Mouse (Mus musculus) lung, adult 2 months (tissue): ENCODE measurements around the gene Apod.

Source experiments
- CTCF ChIP-seq: fragments of 200-500 bp; IDR thresholded peaks from 2 replicates; pipeline ENCODE4 v1.5.1; 2011; ENCODE audit warnings: mild to moderate bottlenecking, low read length, control low read depth; ENCODE audit not compliant: insufficient read depth
- POLR2A ChIP-seq: fragments of 200-500 bp; IDR thresholded peaks from 2 replicates; pipeline ENCODE4 v1.6.1; 2011; ENCODE audit warnings: low read depth, mild to moderate bottlenecking, control low read depth, low read length, borderline replicate concordance; ENCODE audit errors: extremely low read depth

GRCm38 (mm10) chr16:31355882-31356281, 41.3 kb upstream of the Apod start:
- TF ChIP-seq CTCF (no peak), POLR2A (no peak)
